Mouse (Mus musculus): ENCODE data around the gene Rab23. TPM values are rescaled to one million over a fixed set of nuclear protein-coding genes. Genes with fewer than 3 reads are reported as not detected.

Rab23 gene
- polyA plus RNA-seq, 1 experiment from 2014 or later, result 33.3 TPM

- Histone ChIP-seq H3K4me2 (ENCODE audit: low read length) (no peak overlapping the region), H3K9ac (ENCODE audit: low read depth, low read length) (no peak overlapping the region), H3K36me3 (ENCODE audit: control insufficient read depth, insufficient read depth, low read length) (no peaks in the 10 kb centered on the region; the same call in 1 of the 2 replicates), H3K4me1 (ENCODE audit: control insufficient read depth, insufficient read depth, low read length) (peaks cover 15% of the 10 kb centered on the region), H3K27ac (ENCODE audit: low read length) (no peak overlapping the region), H3K27me3 (ENCODE audit: control insufficient read depth, insufficient read depth, low read depth, low read length) (no peaks in the 10 kb centered on the region), H3K9me3 (replicated peaks; ENCODE audit: control insufficient read depth, low read length, poor library complexity, severe bottlenecking) (no peaks in the 10 kb centered on the region), H3K4me3 (ENCODE audit: low read depth, low read length) (no peak overlapping the region)
- no peak for ATAC-seq
- WGBS, result 92% methylated on average over 1 of the region's 1 CpGs
Observed at GRCm38 (mm10) chr1:33717636-33718035, 2.1 kb upstream of the Rab23 start.

GRCm38 (mm10) chr1:33720231-33720630 lies 544 bp downstream of the Rab23 start:
- Histone ChIP-seq H3K4me3 (ENCODE audit: low read depth, low read length) (peak overlapping the region; percentile 82), H3K27me3 (ENCODE audit: control insufficient read depth, insufficient read depth, low read depth, low read length) (no peaks in the 10 kb centered on the region), H3K36me3 (ENCODE audit: control insufficient read depth, insufficient read depth, low read length) (peaks cover 7% of the 10 kb centered on the region), H3K9ac (ENCODE audit: low read depth, low read length) (peak overlapping the region; percentile 87), H3K9me3 (replicated peaks; ENCODE audit: control insufficient read depth, low read length, poor library complexity, severe bottlenecking) (no peaks in the 10 kb centered on the region), H3K4me2 (ENCODE audit: low read length) (peak overlapping the region; percentile 67), H3K27ac (ENCODE audit: low read length) (peak overlapping the region; percentile 93), H3K4me1 (ENCODE audit: control insufficient read depth, insufficient read depth, low read length) (peaks cover 15% of the 10 kb centered on the region)
- under 1% methylated on average over 41 of the region's 41 CpGs for WGBS
- ATAC-seq, result peak; percentile 78

- Histone ChIP-seq H3K9me3 (replicated peaks; ENCODE audit: control insufficient read depth, low read length, poor library complexity, severe bottlenecking) (no peaks in the 10 kb centered on the region), H3K27me3 (ENCODE audit: control insufficient read depth, insufficient read depth, low read depth, low read length) (no peaks in the 10 kb centered on the region), H3K27ac (ENCODE audit: low read length) (no peak overlapping the region), H3K4me2 (ENCODE audit: low read length) (peak overlapping the region; percentile 67), H3K9ac (ENCODE audit: low read depth, low read length) (peak overlapping the region; percentile 21; the same call in 1 of the 2 replicates), H3K4me3 (ENCODE audit: low read depth, low read length) (peak overlapping the region; percentile 12), H3K4me1 (ENCODE audit: control insufficient read depth, insufficient read depth, low read length) (peaks cover 15% of the 10 kb centered on the region), H3K36me3 (ENCODE audit: control insufficient read depth, insufficient read depth, low read length) (peaks cover 14% of the 10 kb centered on the region)
- WGBS, result 87% methylated on average over 7 of the region's 7 CpGs
- ATAC-seq, result no peak
Observed at GRCm38 (mm10) chr1:33721020-33721419, 1.3 kb downstream of the Rab23 start.

- WGBS, result 91% methylated on average over 6 of the region's 6 CpGs
- H3K4me3 ChIP-seq (ENCODE audit: low read depth, low read length), result no peak overlapping the region
- H3K36me3 ChIP-seq (ENCODE audit: control insufficient read depth, insufficient read depth, low read length), result peaks cover 28% of the 10 kb centered on the region
Observed at GRCm38 (mm10) chr1:33724516-33724915, 4.8 kb downstream of the Rab23 start.

GRCm38 (mm10) chr1:33725086-33725485 lies 5.4 kb downstream of the Rab23 start:
- peaks cover 28% of the 10 kb centered on the region for H3K36me3 ChIP-seq (ENCODE audit: control insufficient read depth, insufficient read depth, low read length)
- 98% methylated on average over 5 of the region's 5 CpGs for WGBS
- H3K4me1 ChIP-seq (ENCODE audit: control insufficient read depth, insufficient read depth, low read length), result peaks cover 12% of the 10 kb centered on the region
- no peak overlapping the region for H3K27ac ChIP-seq (ENCODE audit: low read length)
- H3K4me2 ChIP-seq (ENCODE audit: low read length), result no peak overlapping the region
- no peaks in the 10 kb centered on the region for H3K27me3 ChIP-seq (ENCODE audit: control insufficient read depth, insufficient read depth, low read depth, low read length)
- H3K9ac ChIP-seq (ENCODE audit: low read depth, low read length), result no peak overlapping the region
- no peak overlapping the region for H3K4me3 ChIP-seq (ENCODE audit: low read depth, low read length)
- H3K9me3 ChIP-seq (replicated peaks; ENCODE audit: control insufficient read depth, low read length, poor library complexity, severe bottlenecking), result no peaks in the 10 kb centered on the region
- ATAC-seq, result no peak

More at GRCm38 (mm10) chr1:33724516-33724915, 4.8 kb downstream of the Rab23 start:
- no peak overlapping the region for H3K4me2 ChIP-seq (ENCODE audit: low read length)
- no peak overlapping the region for H3K9ac ChIP-seq (ENCODE audit: low read depth, low read length)
- H3K27me3 ChIP-seq (ENCODE audit: control insufficient read depth, insufficient read depth, low read depth, low read length), result no peaks in the 10 kb centered on the region
- H3K27ac ChIP-seq (ENCODE audit: low read length), result no peak overlapping the region
- H3K9me3 ChIP-seq (replicated peaks; ENCODE audit: control insufficient read depth, low read length, poor library complexity, severe bottlenecking), result no peaks in the 10 kb centered on the region
- H3K4me1 ChIP-seq (ENCODE audit: control insufficient read depth, insufficient read depth, low read length), result peaks cover 12% of the 10 kb centered on the region
- no peak for ATAC-seq

- ATAC-seq, result no peak
- no peak overlapping the region for H3K4me3 ChIP-seq (ENCODE audit: low read depth, low read length)
- no peak overlapping the region for H3K4me2 ChIP-seq (ENCODE audit: low read length)
- no peaks in the 10 kb centered on the region for H3K4me1 ChIP-seq (ENCODE audit: control insufficient read depth, insufficient read depth, low read length)
- no peaks in the 10 kb centered on the region for H3K9me3 ChIP-seq (replicated peaks; ENCODE audit: control insufficient read depth, low read length, poor library complexity, severe bottlenecking)
- no peak overlapping the region for H3K27ac ChIP-seq (ENCODE audit: low read length)
- H3K36me3 ChIP-seq (ENCODE audit: control insufficient read depth, insufficient read depth, low read length), result peaks cover 14% of the 10 kb centered on the region
- H3K9ac ChIP-seq (ENCODE audit: low read depth, low read length), result no peak overlapping the region
- no peaks in the 10 kb centered on the region for H3K27me3 ChIP-seq (ENCODE audit: control insufficient read depth, insufficient read depth, low read depth, low read length)
- 90% methylated on average over 9 of the region's 9 CpGs for WGBS
Observed at GRCm38 (mm10) chr1:33733044-33733443, 13.4 kb downstream of the Rab23 start.

- no peak overlapping the region for H3K27ac ChIP-seq (ENCODE audit: low read length)
- H3K36me3 ChIP-seq (ENCODE audit: control insufficient read depth, insufficient read depth, low read length), result peaks cover 17% of the 10 kb centered on the region
- H3K9me3 ChIP-seq (replicated peaks; ENCODE audit: control insufficient read depth, low read length, poor library complexity, severe bottlenecking), result no peaks in the 10 kb centered on the region
- no peaks in the 10 kb centered on the region for H3K27me3 ChIP-seq (ENCODE audit: control insufficient read depth, insufficient read depth, low read depth, low read length)
- 75% methylated on average over 5 of the region's 5 CpGs for WGBS
- no peak overlapping the region for H3K4me2 ChIP-seq (ENCODE audit: low read length)
- no peak overlapping the region for H3K4me3 ChIP-seq (ENCODE audit: low read depth, low read length)
- H3K4me1 ChIP-seq (ENCODE audit: control insufficient read depth, insufficient read depth, low read length), result no peaks in the 10 kb centered on the region
- no peak overlapping the region for H3K9ac ChIP-seq (ENCODE audit: low read depth, low read length)
- ATAC-seq, result no peak
Observed at GRCm38 (mm10) chr1:33734001-33734685, 14.5 kb downstream of the Rab23 start.

- Histone ChIP-seq H3K4me2 (ENCODE audit: low read length) (no peak overlapping the region), H3K36me3 (ENCODE audit: control insufficient read depth, insufficient read depth, low read length) (peaks cover 22% of the 10 kb centered on the region), H3K27me3 (ENCODE audit: control insufficient read depth, insufficient read depth, low read depth, low read length) (no peaks in the 10 kb centered on the region), H3K4me1 (ENCODE audit: control insufficient read depth, insufficient read depth, low read length) (no peaks in the 10 kb centered on the region), H3K4me3 (ENCODE audit: low read depth, low read length) (no peak overlapping the region), H3K27ac (ENCODE audit: low read length) (no peak overlapping the region), H3K9me3 (replicated peaks; ENCODE audit: control insufficient read depth, low read length, poor library complexity, severe bottlenecking) (no peaks in the 10 kb centered on the region), H3K9ac (ENCODE audit: low read depth, low read length) (no peak overlapping the region)
- WGBS, result 93% methylated on average over 11 of the region's 11 CpGs
- no peak for ATAC-seq
Observed at GRCm38 (mm10) chr1:33738281-33738680, 18.6 kb downstream of the Rab23 start.

GRCm38 (mm10) chr1:33738681-33739278 lies 19.1 kb downstream of the Rab23 start:
- Histone ChIP-seq H3K27me3 (ENCODE audit: control insufficient read depth, insufficient read depth, low read depth, low read length) (no peaks in the 10 kb centered on the region), H3K9ac (ENCODE audit: low read depth, low read length) (no peak overlapping the region), H3K27ac (ENCODE audit: low read length) (no peak overlapping the region), H3K9me3 (replicated peaks; ENCODE audit: control insufficient read depth, low read length, poor library complexity, severe bottlenecking) (no peaks in the 10 kb centered on the region), H3K36me3 (ENCODE audit: control insufficient read depth, insufficient read depth, low read length) (peaks cover 22% of the 10 kb centered on the region), H3K4me2 (ENCODE audit: low read length) (no peak overlapping the region), H3K4me1 (ENCODE audit: control insufficient read depth, insufficient read depth, low read length) (no peaks in the 10 kb centered on the region), H3K4me3 (ENCODE audit: low read depth, low read length) (no peak overlapping the region)
- ATAC-seq, result peak; percentile 52
- WGBS, result 93% methylated on average over 11 of the region's 11 CpGs
